Mouse (Mus musculus) fibroblast of lung, adult 2 months (primary cell): ENCODE results near the gene Slc41a3.
A peak's percentile ranks its signal among the peaks of the same experiment; 100 is the strongest.
"Not testable (repeated sequence)": the region's sequence is repeated elsewhere in the genome, so short reads cannot be mapped to it uniquely, and the experiment has no call there.

ENCODE experiments used
- DNase-seq: peaks from one replicate; pipeline ENCODE4 v3.0.0-alpha.2; 2011; ENCODE audit warnings: low read depth

Slc41a3 gene

DNA sequence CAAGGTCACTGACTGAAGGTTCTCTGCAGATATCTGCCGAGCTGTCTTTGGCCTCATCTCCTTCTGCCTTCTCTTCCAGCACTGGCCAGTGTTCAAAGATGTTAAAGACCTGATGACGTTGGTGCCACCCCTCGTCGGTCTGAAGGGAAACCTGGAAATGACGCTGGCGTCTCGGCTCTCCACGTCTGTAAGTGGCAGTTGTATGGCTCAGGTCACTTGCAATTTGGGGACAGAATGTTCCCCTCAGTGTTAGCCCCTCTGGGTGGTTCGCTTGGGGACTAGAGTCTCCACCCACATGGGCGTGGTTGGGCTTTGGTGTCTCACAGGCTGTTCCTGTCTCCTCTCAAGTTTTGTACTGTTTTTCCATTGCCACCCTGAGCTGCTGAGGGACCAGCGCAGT lies 20.2 kb downstream of the Slc41a3 start:
- no peak for DNase-seq

DNA sequence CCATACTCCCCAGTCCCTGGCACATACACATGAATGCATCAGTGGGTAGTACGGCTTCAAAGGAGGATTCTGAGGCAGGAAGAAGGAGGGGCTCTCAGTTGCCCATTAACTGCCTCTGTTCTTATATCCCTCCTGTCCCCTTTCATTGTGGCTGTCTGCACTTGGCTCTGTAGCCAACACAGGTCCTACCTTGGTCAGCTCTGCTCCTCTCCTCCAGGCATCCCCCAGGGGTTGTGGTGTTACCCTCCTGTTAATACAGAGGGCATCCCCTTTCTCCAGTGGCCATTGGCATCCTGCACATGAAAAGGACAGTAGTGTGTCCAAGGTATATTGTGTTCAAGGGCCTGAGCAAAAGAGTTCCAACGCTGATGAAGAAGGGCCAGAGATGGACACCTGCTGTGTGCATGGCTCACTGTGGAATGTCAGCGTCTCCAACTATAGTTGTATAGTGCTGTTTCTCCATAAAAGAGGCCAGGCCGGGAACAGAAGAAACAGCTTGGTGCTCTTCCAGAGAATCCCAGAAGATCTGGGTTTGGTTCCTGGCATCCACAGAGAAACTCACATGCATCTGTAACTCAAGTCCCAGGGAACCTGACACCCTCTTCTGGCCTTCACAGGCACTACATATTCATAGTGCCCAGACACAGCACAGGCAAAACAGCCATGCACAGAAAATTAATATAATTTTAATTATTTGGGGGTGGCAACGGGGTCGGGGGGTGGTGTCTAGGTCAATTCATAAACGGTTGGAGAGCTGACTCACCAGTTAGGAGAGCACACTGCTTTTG lies 20.9 kb downstream of the Slc41a3 start:
- DNase-seq, result no peak

DNA sequence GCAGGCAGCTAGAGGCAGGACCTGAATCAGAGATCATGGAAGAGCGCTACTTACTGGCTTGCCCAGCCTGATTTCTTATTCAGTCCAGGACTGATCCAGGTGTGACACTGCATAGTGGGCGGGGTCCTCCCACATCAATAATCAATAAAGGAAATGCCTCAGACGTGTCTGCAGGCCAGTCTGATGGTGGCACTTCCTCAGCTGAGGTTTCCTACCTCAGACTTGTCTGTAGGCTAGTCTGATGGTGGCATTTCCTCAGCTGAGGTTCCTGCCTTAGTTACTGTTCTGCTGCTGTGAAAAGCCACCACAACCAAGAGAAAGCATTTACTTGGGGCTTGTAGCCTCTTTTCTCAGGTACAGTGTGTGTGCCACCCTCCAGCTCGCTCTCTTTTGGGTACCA lies 23.0 kb downstream of the Slc41a3 start:
- no peak for DNase-seq

DNA sequence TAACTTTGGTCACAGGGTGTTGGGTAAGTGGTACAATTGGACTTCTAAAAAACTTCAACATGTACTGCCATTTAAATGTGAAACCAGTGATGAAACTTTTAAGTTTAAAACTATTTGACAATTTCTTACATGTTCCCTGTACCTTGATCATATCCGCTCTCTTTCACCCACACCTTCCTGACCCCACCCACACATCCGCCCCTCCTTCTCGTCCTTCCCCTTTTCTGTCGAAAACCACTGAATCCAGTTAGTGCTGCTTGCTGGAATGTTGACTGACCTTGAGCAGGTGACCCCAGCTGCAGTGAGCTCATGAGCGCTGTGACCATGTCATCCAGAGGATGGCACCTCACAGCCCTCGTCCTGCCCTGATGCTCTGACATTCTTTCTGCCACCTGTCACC lies 25.0 kb downstream of the Slc41a3 start:
- DNase-seq, result no peak

DNA sequence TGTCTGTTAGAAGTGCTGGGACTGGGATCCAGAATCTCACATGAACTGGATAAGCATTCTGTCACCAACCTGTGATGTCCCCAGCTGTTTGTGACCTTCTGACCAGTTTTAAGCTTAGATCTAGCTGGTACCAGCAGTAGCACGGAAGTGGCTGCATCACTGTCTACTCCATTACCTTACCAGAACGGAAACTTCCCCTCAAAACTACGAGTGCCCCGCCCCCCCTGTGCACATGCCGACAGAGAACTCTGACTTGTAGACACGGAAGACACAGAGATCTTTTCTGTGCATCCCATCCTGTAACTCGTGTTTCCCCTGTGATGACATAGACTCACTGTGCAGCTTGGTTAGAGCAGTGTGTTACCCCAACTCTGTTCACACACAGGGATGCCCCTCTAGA lies 25.9 kb downstream of the Slc41a3 start:
- DNase-seq, result no peak

DNA sequence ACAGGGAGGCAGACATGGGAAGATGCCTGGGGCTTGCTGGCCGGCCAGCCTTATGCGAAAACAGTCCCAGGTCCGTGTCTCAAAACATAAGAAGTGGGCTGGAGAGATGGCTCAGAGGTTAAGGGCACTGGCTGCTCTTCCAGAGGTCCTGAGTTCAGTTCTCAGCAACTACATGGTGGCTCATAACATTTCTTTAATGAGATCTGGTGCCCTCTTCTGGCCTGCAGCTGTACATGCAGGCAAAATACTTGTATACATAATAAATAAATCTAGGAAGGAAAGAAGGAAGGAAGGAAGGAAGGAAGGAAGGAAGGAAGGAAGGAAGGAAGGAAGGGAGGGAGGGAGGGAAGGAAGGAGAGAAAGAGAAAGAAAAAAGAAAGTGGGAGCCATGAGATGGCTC lies 28.0 kb downstream of the Slc41a3 start:
- DNase-seq, result not testable (repeated sequence)

DNA sequence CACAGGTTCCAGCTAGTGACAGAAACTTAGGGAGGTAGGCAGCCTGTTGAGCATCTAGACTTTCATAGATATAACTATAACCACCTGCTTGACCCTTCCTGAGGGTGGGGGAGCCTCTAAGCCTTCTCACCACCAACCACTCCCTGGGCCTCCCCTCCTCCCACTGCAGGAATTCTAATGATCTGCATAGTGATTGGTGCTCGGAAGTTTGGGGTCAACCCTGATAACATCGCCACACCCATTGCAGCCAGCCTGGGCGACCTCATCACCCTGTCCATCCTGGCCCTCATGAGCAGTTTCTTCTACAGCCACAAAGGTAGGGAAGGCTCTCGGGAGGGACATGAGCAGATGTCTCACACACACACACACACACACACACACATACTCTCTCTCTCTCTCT lies 30.6 kb downstream of the Slc41a3 start:
- DNase-seq, result no peak

DNA sequence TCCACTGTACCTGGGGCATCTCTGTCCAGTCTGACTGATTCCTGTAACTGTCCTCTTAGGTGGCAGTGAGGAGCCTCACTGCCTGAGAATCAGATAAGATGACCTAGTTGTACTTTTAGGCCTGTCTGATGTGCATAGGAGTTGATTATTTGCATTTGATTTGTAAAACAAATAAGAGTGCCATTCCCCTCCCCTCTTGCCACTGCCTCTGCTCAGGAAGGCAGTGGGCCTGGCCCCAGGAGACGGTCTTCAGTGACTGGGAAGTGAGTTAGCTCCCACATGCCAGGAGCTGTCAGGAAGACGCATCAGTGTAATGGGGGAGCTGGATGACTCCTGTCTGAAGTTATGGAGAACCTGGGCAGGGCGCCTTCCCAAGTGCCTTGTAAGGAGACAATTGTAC lies 31.1 kb downstream of the Slc41a3 start:
- no peak for DNase-seq

DNA sequence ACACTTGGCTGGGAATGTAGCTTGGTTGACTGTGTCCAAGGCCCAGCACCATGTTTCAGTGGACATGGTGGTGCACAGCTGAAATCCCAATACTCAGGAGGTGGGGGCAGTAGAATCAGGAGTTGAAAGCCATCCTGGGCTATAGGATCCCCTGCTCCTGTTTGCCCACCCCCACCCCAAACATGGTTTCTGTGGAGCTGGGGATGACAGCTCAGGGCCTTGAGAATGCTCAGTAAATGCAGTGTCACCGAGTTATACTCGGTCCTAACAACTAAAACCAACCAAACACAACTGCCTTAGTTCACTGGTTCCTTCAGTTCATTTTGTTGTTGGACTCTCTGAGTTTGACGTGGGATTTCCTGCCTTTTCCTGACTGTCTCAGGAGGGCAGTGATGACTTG lies 38.5 kb downstream of the Slc41a3 start:
- no peak for DNase-seq

DNA sequence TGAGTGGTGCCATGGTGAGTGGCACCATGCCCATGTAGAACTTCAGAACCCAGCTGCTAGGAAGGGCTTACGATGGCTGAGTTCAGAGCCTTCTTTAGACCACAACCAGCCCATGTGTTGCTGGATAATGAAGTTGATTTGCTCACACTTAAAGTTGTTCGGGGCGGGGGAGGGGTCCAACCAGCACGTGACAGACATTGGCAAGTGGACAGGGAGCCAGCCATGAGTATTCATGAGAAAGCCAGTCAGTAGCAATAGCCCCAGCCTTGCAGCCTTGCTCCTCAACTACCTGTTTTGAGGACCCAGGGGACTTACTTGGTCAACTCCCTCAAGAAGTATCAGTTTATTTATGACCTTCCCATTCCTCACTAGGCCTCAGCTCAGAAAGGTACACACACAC lies 40.4 kb downstream of the Slc41a3 start:
- DNase-seq, result no peak

DNA sequence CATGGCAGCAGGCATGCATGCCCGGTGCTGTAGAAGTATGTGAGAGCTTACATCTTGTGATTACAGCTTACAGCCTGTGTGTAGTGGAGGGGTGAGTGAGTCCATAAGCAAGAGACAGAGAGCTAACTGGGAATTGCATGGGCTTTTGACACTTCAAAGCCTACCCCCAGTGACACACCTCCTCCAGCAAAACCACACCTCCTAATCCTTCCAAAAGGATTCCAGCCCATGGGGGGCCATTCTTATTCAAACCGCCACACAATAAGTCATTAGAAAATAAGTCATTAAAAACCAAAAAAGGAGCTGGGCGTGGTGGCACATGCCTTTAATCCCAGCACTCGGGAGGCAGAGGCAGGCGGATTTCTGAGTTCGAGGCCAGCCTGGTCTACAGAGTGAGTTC lies 43.9 kb downstream of the Slc41a3 start:
- no peak for DNase-seq

DNA sequence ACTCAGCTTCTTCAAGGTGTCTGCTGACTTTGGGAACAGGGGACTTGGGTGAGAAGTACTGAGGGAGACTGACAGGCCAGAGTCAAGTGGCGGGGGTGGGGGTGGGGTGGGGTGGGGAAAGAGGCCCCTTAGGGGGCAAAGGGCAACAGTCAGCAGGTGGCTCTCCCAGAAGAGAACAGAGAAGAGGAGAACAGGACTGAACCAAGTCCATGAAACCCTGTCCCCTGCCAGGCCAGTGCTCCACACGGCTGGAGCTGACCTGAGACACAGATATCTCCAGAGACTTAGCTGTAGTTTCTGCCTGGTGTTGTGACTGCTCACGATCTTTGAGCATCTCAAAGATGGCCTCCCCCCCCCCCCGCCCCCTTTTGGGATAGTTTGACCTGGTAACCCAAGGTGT lies 44.8 kb downstream of the Slc41a3 start:
- DNase-seq, result no peak

DNA sequence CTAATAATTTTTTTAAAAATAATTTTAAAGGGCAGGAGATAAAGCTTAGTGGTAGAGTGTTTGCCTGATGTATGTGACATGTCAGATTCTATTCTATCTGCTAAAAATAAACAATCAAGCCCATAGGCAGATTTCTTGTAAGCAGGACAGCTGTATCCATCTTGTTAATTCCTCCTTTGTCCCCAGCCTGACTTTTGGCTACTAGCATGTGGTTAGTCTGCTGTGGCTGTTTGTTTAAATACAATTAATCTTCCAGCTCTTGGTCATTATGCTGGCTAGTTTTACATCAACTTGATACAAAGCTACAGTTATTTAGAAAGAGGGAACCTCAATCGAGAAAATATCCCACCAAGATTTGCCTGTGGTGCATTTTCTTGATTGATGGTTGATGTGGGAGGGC lies 46.1 kb downstream of the Slc41a3 start:
- no peak for DNase-seq

DNA sequence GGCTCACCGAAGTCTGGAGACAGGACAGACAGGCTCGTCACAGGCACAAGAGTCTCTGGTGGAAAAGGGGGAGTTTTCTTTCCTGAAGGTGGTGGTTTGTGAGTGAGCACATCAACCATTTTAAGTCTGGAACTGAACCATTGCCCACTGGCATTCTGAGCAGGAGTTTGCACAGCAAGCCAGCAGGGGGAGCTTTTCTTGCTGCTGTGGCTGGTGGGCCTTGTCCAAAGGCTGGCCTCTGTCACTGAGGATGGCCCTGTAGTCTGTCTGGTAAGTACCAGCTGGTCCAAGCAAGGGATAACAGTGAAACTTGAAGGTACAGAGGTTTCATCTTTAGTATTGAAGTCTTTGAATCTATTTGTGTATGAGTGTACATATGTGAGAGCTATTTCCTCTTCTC lies 49.2 kb downstream of the Slc41a3 start:
- DNase-seq, result peak; percentile 22

DNA sequence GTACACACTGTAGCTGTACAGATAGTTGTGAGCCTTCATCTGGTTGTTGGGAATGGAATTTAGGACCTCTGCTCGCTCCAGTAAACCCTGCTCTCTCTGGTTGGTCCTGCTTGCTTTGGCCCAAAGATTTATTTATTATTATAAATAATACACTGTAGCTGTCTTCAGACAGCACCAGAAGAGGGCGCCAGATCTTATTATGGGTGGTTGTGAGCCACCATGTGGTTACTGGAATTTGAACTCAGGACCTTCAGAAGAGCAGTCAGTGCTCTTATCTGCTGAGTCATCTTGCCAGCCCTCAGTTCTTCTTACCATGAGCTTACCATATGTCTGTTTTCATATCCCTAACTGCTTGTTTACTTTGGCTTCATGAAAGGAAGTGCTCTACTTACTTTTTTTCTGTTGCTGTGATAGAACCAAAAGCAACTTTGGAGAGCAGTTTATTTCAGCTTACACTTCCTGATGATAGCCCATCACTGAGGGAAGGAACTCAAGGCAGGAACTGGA lies 51.9 kb downstream of the Slc41a3 start:
- not testable (repeated sequence) for DNase-seq

DNA sequence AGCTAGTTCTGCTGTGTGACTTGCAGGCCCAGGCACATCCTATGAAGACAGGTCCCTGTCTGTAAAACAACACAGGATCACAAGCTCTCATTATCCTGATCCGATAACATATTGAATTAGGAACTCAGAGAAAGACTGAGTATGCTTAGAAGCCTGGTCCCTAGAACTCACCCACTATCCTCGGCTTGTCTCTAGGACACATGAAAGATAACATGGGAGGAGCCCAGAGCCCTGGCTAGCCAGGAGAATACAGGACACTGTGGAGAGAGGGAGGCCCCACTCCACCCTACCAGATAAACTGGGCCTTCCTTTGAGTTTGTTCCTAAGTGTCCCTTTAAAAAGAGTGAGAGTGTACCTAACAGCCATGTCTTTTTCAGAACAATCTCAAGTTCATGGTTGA lies 55.4 kb downstream of the Slc41a3 start:
- DNase-seq, result no peak

DNA sequence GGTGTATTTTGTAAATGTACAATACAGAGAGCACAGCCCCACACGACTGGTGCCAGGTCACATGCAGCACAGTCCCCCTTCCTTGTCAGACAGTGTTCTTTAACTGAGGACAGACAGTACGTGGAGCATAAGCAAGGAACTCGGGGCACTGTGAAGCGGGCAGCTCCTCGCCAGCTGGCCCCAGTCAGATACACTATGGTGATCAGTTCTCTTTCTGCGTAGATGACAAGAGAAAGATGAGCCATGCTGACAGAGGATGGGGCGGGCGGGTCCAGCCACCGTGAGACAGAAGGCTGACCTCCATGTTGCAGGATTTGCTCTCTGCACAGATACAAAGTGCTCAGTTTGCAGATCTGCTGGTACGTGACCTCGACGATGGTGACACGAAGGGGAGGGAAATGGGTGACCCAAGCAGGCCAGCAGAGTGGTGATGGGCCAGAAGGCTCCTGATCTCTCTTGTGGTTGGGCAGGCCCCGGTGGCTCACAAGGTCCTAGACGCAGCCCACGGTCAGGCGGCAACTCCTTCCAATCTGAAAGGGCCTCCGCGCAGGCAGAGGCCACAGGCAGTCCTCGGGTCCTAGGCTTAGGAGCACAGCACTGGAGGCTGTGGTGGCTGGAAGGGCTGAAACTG lies 56.0 kb downstream of the Slc41a3 start:
- no peak for DNase-seq

DNA sequence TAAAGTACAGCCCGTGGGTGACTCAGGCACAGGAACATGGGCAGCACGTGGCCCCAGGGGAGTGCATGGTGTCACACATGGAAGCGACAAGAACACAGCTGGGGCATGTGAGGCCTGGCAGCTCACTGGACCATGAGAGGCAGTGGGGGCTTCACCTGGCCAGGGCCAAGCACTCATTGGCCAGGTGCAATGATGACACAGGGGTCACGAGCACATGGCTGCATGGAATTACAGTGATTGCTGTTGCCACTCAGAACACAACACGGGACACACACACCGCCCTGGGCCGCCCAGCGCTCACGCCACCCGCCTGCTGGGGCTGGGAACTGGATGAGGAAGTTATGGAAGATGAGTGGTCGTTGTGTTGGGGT lies 56.5 kb downstream of the Slc41a3 start:
- DNase-seq, result no peak

DNA sequence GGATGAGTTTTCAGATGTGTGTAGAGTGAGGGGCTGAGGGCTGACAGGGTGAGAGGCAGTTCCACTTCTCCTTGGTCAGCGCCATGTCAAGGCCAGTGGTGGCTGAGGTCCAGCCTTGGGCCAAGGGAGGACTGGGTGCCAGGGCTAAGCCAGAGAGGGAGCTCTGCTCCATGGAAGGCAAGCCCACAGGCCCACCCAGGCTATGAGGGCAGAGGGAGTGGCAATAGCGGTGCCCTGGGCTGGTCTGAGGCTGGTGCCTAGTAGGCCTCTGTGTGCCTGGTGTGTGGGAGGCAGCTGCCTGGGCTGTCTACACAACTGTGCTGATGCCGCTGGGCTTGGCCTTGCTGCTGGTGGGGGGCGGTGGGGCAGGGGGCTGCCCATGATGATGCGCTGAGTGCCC lies 57.6 kb downstream of the Slc41a3 start:
- no peak for DNase-seq

DNA sequence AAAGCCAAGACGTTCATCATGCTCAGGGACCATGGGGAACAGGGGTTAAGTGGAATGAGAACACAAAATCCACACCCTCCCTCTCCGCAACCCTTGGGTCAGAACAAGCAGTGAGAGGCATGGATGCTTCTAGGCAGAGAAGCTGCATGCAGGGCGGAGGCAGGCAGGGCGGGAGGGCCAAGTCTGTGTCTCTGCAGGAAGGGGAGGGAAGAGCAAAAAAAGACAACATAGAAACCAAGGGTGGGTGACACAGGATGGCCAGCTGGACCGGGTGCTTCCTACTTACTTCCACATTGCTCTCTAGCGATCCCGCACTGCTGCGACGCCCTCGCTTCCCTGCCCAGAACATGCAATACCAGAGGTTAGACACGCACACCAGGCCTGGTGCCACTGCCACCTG lies 59.2 kb downstream of the Slc41a3 start:
- no peak for DNase-seq

DNA sequence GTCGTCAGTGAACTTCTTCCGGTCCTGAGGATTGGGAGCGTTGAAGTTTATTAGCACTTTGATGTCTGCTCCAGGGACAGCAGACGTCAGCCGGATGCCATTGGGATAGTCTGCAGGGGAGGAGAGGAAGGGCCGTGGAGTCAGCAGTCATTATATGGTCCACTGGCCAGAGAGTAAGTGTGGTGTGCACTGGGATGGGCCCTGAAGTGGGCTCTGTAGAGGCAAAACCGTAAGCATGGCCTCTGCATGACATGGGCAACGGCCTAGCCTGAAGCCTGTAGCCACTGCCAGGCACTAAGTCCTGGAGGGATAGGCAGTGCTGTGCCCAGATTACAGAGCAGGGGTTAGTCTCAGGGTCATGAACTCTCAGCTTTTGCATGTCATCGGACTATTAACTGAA lies 64.2 kb downstream of the Slc41a3 start:
- no peak for DNase-seq

DNA sequence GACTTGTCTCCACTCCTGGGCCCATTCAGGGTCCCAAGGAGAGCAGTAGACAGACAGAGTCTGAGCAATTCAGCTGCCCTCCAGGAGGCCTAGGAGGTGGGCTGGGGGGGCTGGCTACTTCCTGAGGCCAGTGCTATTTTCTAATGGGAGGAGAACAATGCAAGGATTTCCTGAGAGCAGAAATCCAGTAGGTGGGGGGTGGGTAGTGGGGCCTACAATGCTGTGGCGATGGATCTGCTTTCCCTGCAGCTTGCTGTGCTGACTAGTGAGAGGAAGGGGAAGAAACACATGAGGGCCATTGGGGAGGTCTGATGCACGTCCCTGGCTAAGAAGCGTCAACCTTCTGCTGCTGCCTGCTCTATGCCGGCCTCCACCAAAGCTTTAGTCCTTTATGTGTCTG lies 74.2 kb downstream of the Slc41a3 start:
- no peak for DNase-seq

DNA sequence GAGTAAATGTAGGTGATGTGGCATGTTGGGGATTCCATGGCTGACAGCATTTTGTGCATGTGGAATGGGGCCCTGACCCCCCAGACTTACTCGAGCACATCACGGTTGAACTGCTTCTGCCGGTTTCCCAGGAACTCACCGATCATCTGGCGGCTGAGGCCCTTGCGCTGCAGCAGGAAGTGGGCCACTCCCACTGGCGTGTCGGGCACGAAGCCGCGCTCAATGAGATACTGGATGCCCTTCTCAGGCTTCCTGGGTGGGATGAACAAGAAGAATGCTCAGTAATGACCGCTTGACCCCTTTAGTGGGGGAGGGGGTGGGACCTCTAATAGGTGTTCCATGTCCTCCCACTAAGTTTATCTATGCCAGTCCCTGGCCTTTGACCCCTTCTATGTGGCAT lies 75.9 kb downstream of the Slc41a3 start:
- no peak for DNase-seq
